Comparison of ENCODE assay signal across 14 mouse cellular contexts in genomic region chr16:21868651-21869050, GRCm38 (mm10).
DNase-seq lines count a peak whose midpoint lies in the region; ATAC-seq and TF ChIP-seq lines count a peak whose summit lies in the region.
"Had no signal": no experiment of that assay in that cellular context is flagged by ENCODE, and none has a peak within 500 bp of the region (broad histone marks: within the 10 kb centered on the region; RNA-seq: fewer than 3 reads in every experiment).

No protein-coding gene starts in this region.

- TF ChIP-seq CTCF in hindbrain, postnatal 0 days (IDR thresholded peaks at IDR 0.05; ENCODE audit: low read depth): no peak

- H3K9me3 ChIP-seq in hindbrain, postnatal 0 days (ENCODE audit: low read length): no peaks in the 10 kb centered on the region
- no peaks in the 10 kb centered on the region for H3K9me3 ChIP-seq in neural tube, embryonic 14.5 days (ENCODE audit: control insufficient read depth, low read length)

- intact Hi-C loops in left cerebral cortex, postnatal 4 days (cut with DNase I): no loop called here
- intact Hi-C loops in left cerebral cortex, postnatal 14 days (cut with DNase I): no loop called here
- intact Hi-C loops in heart, postnatal 10 days (cut with DNase I): no loop called here

- peak; percentile 71 for DNase-seq in left cerebral cortex, postnatal 4 days
- no peak for DNase-seq in left cerebral cortex, postnatal 14 days (ENCODE audit: low spot score in 2 of 2)
- peak; percentile 59 for DNase-seq in embryo, embryonic 10.5 days (ENCODE audit: low spot score)
- peak; percentile 79 for DNase-seq in hindbrain, postnatal 0 days (ENCODE audit: low spot score)
- no peak for DNase-seq in heart, postnatal 10 days
- no peak for DNase-seq in kidney, adult 9 months
- DNase-seq: right cerebral cortex, postnatal 4 days; thymus, postnatal 14 days had no signal

- H3K36me3 ChIP-seq in hindbrain, postnatal 0 days (ENCODE audit: insufficient read depth, low read length): no peaks in the 10 kb centered on the region
- no peaks in the 10 kb centered on the region for H3K36me3 ChIP-seq in neural tube, embryonic 14.5 days (ENCODE audit: control insufficient read depth, insufficient read depth, low read length)

- peaks cover 22% of the 10 kb centered on the region; the same call in 1 of the 2 replicates for H3K4me1 ChIP-seq in hindbrain, postnatal 0 days (ENCODE audit: insufficient read depth, low read length)
- peaks cover 45% of the 10 kb centered on the region for H3K4me1 ChIP-seq in neural tube, embryonic 14.5 days (ENCODE audit: control insufficient read depth, insufficient read depth, low read length)

- no peak overlapping the region for H3K4me2 ChIP-seq in hindbrain, postnatal 0 days (ENCODE audit: low read depth, low read length)
- H3K4me2 ChIP-seq in neural tube, embryonic 14.5 days (ENCODE audit: low read depth, low read length): no peak overlapping the region

- no peaks in the 10 kb centered on the region for H3K27me3 ChIP-seq in hindbrain, postnatal 0 days (ENCODE audit: insufficient read depth, low read length)
- no peaks in the 10 kb centered on the region for H3K27me3 ChIP-seq in neural tube, embryonic 14.5 days (ENCODE audit: control insufficient read depth, insufficient read depth, low read length)

- H3K27ac ChIP-seq in hindbrain, postnatal 0 days: peak overlapping the region; percentile 68
- peak overlapping the region; percentile 60; the same call in 1 of the 2 replicates for H3K27ac ChIP-seq in neural tube, embryonic 14.5 days (ENCODE audit: low read depth, low read length)
- H3K27ac ChIP-seq: kidney, postnatal 0 days; macrophage had no signal

- WGBS in hindbrain, postnatal 0 days: 33% methylated on average over 6 of the region's 6 CpGs
- 22% methylated on average over 6 of the region's 6 CpGs for WGBS in neural tube, embryonic 14.5 days

- peak; percentile 80 for ATAC-seq in hindbrain, postnatal 0 days
- no peak; the same call in 1 of the 2 replicates for ATAC-seq in neural tube, embryonic 14.5 days (ENCODE audit: low read depth)
- ATAC-seq in megakaryocyte, adult 5-6 weeks (ENCODE audit: poor library complexity, severe bottlenecking): no peak
- ATAC-seq: activated CD4-positive, CD25-positive, alpha-beta regulatory T cell, adult 4 months had no signal

- H3K4me3 ChIP-seq in hindbrain, postnatal 0 days (ENCODE audit: low read length): no peak overlapping the region
- H3K4me3 ChIP-seq in neural tube, embryonic 14.5 days (ENCODE audit: low read depth, low read length): no peak overlapping the region
- H3K4me3 ChIP-seq: erythroblast, embryonic 14.5 days had no signal

- no peak overlapping the region for H3K9ac ChIP-seq in hindbrain, postnatal 0 days (replicated peaks; ENCODE audit: low read length)
- no peak overlapping the region for H3K9ac ChIP-seq in neural tube, embryonic 14.5 days (replicated peaks; ENCODE audit: low read depth, low read length)

Comparison
In these comparisons a context has a peak if more than half of its experiments do, and no peak if none do; other contexts are left out.
1. DNase-seq: peak in left cerebral cortex, postnatal 4 days (single experiment), embryo, embryonic 10.5 days (single experiment) and hindbrain, postnatal 0 days (single experiment); none in left cerebral cortex, postnatal 14 days (0 of 2), heart, postnatal 10 days (0 of 2) and kidney, adult 9 months (single experiment).